22 mouse cellular contexts compared by ENCODE assay signal in the genomic region with DNA sequence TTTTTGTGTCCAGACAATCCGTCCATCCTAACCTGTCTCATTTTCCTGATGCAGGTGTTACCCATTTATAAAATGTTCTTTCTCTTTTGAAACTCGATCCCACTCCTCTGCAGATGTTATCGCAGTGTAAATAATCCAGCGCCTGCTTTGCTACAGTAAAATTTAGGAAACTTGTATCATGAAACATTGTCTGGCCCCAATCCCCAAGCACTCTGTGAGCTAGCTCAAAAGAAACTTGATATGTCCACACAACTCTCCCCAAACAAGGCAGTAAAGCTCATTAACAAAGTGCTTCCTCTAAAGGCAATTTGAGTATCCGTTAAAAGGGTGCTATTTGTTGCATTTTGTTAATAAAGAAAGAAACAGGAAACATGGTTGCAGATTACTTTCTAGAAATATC.
A peak's percentile ranks its signal among the peaks of the same experiment; 100 is the strongest.
DNase-seq lines count a peak whose midpoint lies in the region; ATAC-seq and TF ChIP-seq lines count a peak whose summit lies in the region.
"Had no signal": no experiment of that assay in that cellular context is flagged by ENCODE, and none has a peak within 500 bp of the region (broad histone marks: within the 10 kb centered on the region; RNA-seq: fewer than 3 reads in every experiment).

No protein-coding gene starts in this region.

- DNase-seq in embryo, embryonic 10.5 days (ENCODE audit: low spot score), result peak; percentile 31
- no peak for DNase-seq in embryo, embryonic 11 days
- DNase-seq in kidney, adult 2 months, result no peak
- peak; percentile 8 for DNase-seq in embryo, embryonic 11.5 days (ENCODE audit: low read depth, low spot score)
- DNase-seq in layer of hippocampus, adult 8-10 months (ENCODE audit: low spot score in 2 of 2), result no peak
- DNase-seq: adrenal gland, postnatal 25 days; cerebellum, adult 18-20 months; cerebellum, adult 9-11 months; cerebellum, postnatal 36 days; gastrocnemius, adult 2 months; gastrocnemius, postnatal 25 days; heart, postnatal 10 days; heart, postnatal 4 days had no signal

- no peak overlapping the region for H3K9ac ChIP-seq in kidney, embryonic 15.5 days
- H3K9ac ChIP-seq in limb, embryonic 13.5 days, result no peak overlapping the region
- H3K9ac ChIP-seq: embryonic facial prominence, embryonic 12.5 days; forebrain, embryonic 12.5 days; heart, embryonic 13.5 days; hindbrain, embryonic 12.5 days had no signal

- no peak for TF ChIP-seq CTCF in kidney, adult 2 months (conservative IDR thresholded peaks at IDR 0.05; ENCODE audit: insufficient read depth, insufficient read length, low read depth, low read length)

- H3K27me3 ChIP-seq in kidney, embryonic 15.5 days, result no peaks in the 10 kb centered on the region
- H3K27me3 ChIP-seq in kidney, adult 2 months (replicated peaks; ENCODE audit: control insufficient read depth, insufficient read depth, low read length), result no peaks in the 10 kb centered on the region
- H3K27me3 ChIP-seq in limb, embryonic 13.5 days, result no peaks in the 10 kb centered on the region
- H3K27me3 ChIP-seq: embryonic facial prominence, embryonic 12.5 days; forebrain, embryonic 12.5 days; heart, embryonic 13.5 days; hindbrain, embryonic 12.5 days had no signal

- 14% methylated on average over 5 of the region's 5 CpGs for WGBS in kidney, embryonic 15.5 days
- WGBS in kidney, adult 2 months, result 33% methylated on average over 5 of the region's 5 CpGs
- 17% methylated on average over 5 of the region's 5 CpGs for WGBS in limb, embryonic 13.5 days

- ATAC-seq in kidney, embryonic 15.5 days (replicated peaks; ENCODE audit: low FRiP score), result peak; percentile 89
- peak; percentile 61; the same call in 1 of the 2 replicates for ATAC-seq in limb, embryonic 13.5 days (ENCODE audit: low FRiP score, low read depth)
- ATAC-seq: forebrain, embryonic 16.5 days; hindbrain, embryonic 16.5 days; inflammation-experienced regulatory T-cells, adult 6 months had no signal

- peak overlapping the region; percentile 59 for H3K27ac ChIP-seq in kidney, embryonic 15.5 days
- H3K27ac ChIP-seq in kidney, adult 2 months (ENCODE audit: insufficient read depth, low read depth, low read length), result no peak overlapping the region
- no peak overlapping the region for H3K27ac ChIP-seq in limb, embryonic 13.5 days
- H3K27ac ChIP-seq: embryonic facial prominence, embryonic 12.5 days; forebrain, embryonic 12.5 days; gastrocnemius, adult 2 months; heart, embryonic 13.5 days; hindbrain, embryonic 12.5 days had no signal

- peak overlapping the region; percentile 28 for H3K4me2 ChIP-seq in kidney, embryonic 15.5 days
- H3K4me2 ChIP-seq in limb, embryonic 13.5 days (replicated peaks), result no peak overlapping the region
- H3K4me2 ChIP-seq: embryonic facial prominence, embryonic 12.5 days; forebrain, embryonic 12.5 days; heart, embryonic 13.5 days; hindbrain, embryonic 12.5 days had no signal

- no peak overlapping the region for H3K4me3 ChIP-seq in kidney, embryonic 15.5 days (replicated peaks)
- H3K4me3 ChIP-seq in kidney, adult 2 months (ENCODE audit: insufficient read depth, low read depth, low read length), result no peak overlapping the region
- no peak overlapping the region for H3K4me3 ChIP-seq in limb, embryonic 13.5 days
- H3K4me3 ChIP-seq: embryonic facial prominence, embryonic 12.5 days; forebrain, embryonic 12.5 days; gastrocnemius, adult 2 months; heart, embryonic 13.5 days; hindbrain, embryonic 12.5 days had no signal

- H3K36me3 ChIP-seq in kidney, embryonic 15.5 days, result no peaks in the 10 kb centered on the region
- no peaks in the 10 kb centered on the region for H3K36me3 ChIP-seq in kidney, adult 2 months (ENCODE audit: control insufficient read depth, insufficient read depth, low read length)
- H3K36me3 ChIP-seq in limb, embryonic 13.5 days, result no peaks in the 10 kb centered on the region
- H3K36me3 ChIP-seq: embryonic facial prominence, embryonic 12.5 days; forebrain, embryonic 12.5 days; heart, embryonic 13.5 days; hindbrain, embryonic 12.5 days had no signal

- no peak for TF ChIP-seq POLR2A in kidney, adult 2 months (IDR thresholded peaks at IDR 0.05; ENCODE audit: low read depth, low read length)

- peaks cover 17% of the 10 kb centered on the region for H3K4me1 ChIP-seq in kidney, embryonic 15.5 days
- no peaks in the 10 kb centered on the region for H3K4me1 ChIP-seq in kidney, adult 2 months (ENCODE audit: control insufficient read depth, insufficient read depth, low read length)
- peaks cover 15% of the 10 kb centered on the region for H3K4me1 ChIP-seq in limb, embryonic 13.5 days
- H3K4me1 ChIP-seq: forebrain, embryonic 12.5 days; heart, embryonic 13.5 days had no signal

- no peaks in the 10 kb centered on the region for H3K9me3 ChIP-seq in kidney, embryonic 15.5 days (replicated peaks)
- H3K9me3 ChIP-seq in limb, embryonic 13.5 days, result no peaks in the 10 kb centered on the region
- H3K9me3 ChIP-seq: embryonic facial prominence, embryonic 12.5 days; forebrain, embryonic 12.5 days; heart, embryonic 13.5 days; hindbrain, embryonic 12.5 days had no signal

Comparison
In these comparisons a context has a peak if more than half of its experiments do, and no peak if none do; other contexts are left out.
1. DNase-seq: peak in embryo, embryonic 10.5 days (single experiment) and embryo, embryonic 11.5 days (single experiment); none in embryo, embryonic 11 days (single experiment), kidney, adult 2 months (single experiment) and layer of hippocampus, adult 8-10 months (0 of 2).